In genomic region chr14:55617822-55618221, GRCm38 (mm10) we compare ENCODE assay signal across 7 mouse cellular contexts. TPM values are rescaled to one million over a fixed set of nuclear protein-coding genes. Genes with fewer than 3 reads are reported as not detected.
DNase-seq lines count a peak whose midpoint lies in the region; ATAC-seq and TF ChIP-seq lines count a peak whose summit lies in the region.

TSS of gene Rec8 (plus strand) at chr14:55618037.

- DNase-seq in R1 (ENCODE audit: low read depth, low spot score) = peak; percentile 98
- DNase-seq in cerebellum, adult 11 months = peak; percentile 63
- DNase-seq in kidney, adult 2 months = peak; percentile 69
- peak; percentile 79 for DNase-seq in lung, embryonic 14.5 days
- DNase-seq in layer of hippocampus, adult 18-20 months (ENCODE audit: low spot score in 2 of 2) = no peak

- no peaks in the 10 kb centered on the region for H3K27me3 ChIP-seq in forebrain, embryonic 15.5 days
- no peaks in the 10 kb centered on the region for H3K27me3 ChIP-seq in kidney, adult 2 months (replicated peaks; ENCODE audit: control insufficient read depth, insufficient read depth, low read length)
- H3K27me3 ChIP-seq in lung, embryonic 14.5 days (ENCODE audit: insufficient read depth, low read length) = no peaks in the 10 kb centered on the region
- no peaks in the 10 kb centered on the region for H3K27me3 ChIP-seq in neural tube, embryonic 15.5 days (replicated peaks)

- no peaks in the 10 kb centered on the region for H3K9me3 ChIP-seq in forebrain, embryonic 15.5 days
- no peaks in the 10 kb centered on the region for H3K9me3 ChIP-seq in lung, embryonic 14.5 days (ENCODE audit: low read depth, low read length)
- no peaks in the 10 kb centered on the region for H3K9me3 ChIP-seq in neural tube, embryonic 15.5 days (replicated peaks)

- TF ChIP-seq POLR2A in kidney, adult 2 months (IDR thresholded peaks at IDR 0.05; ENCODE audit: low read depth, low read length) = no peak

- no peak within 1 kb of the TSS for H3K9ac ChIP-seq in forebrain, embryonic 15.5 days (replicated peaks)
- H3K9ac ChIP-seq in lung, embryonic 14.5 days = peak within 1 kb of the TSS; percentile 40
- peak within 1 kb of the TSS; percentile 29; the same call in 1 of the 2 replicates for H3K9ac ChIP-seq in neural tube, embryonic 15.5 days (replicated peaks)

- WGBS in forebrain, embryonic 15.5 days = 25% methylated on average over 21 of the region's 21 CpGs
- WGBS in kidney, adult 2 months = 26% methylated on average over 21 of the region's 21 CpGs
- 16% methylated on average over 21 of the region's 21 CpGs for WGBS in lung, embryonic 14.5 days
- WGBS in neural tube, embryonic 15.5 days = 18% methylated on average over 21 of the region's 21 CpGs

- H3K4me2 ChIP-seq in forebrain, embryonic 15.5 days (replicated peaks) = peak within 1 kb of the TSS; percentile 28
- H3K4me2 ChIP-seq in lung, embryonic 14.5 days = peak within 1 kb of the TSS; percentile 51
- peak within 1 kb of the TSS; percentile 45 for H3K4me2 ChIP-seq in neural tube, embryonic 15.5 days

- H3K36me3 ChIP-seq in forebrain, embryonic 15.5 days = no peaks in the 10 kb centered on the region
- no peaks in the 10 kb centered on the region for H3K36me3 ChIP-seq in kidney, adult 2 months (ENCODE audit: control insufficient read depth, insufficient read depth, low read length)
- no peaks in the 10 kb centered on the region for H3K36me3 ChIP-seq in lung, embryonic 14.5 days (ENCODE audit: insufficient read depth)
- no peaks in the 10 kb centered on the region for H3K36me3 ChIP-seq in neural tube, embryonic 15.5 days

- 0 out of 2 replicates have a peak, but pooled peaks cover 7% of the 10 kb centered on the region for H3K4me1 ChIP-seq in forebrain, embryonic 15.5 days
- H3K4me1 ChIP-seq in kidney, adult 2 months (ENCODE audit: control insufficient read depth, insufficient read depth, low read length) = peaks cover 8% of the 10 kb centered on the region; the same call in 1 of the 2 replicates
- H3K4me1 ChIP-seq in lung, embryonic 14.5 days (ENCODE audit: insufficient read depth) = no peaks in the 10 kb centered on the region
- H3K4me1 ChIP-seq in neural tube, embryonic 15.5 days = no peaks in the 10 kb centered on the region

- H3K4me3 ChIP-seq in forebrain, embryonic 15.5 days = peak within 1 kb of the TSS; percentile 32
- H3K4me3 ChIP-seq in kidney, adult 2 months (ENCODE audit: insufficient read depth, low read depth, low read length) = peak within 1 kb of the TSS; percentile 34; the same call in 1 of the 2 replicates
- peak within 1 kb of the TSS; percentile 29 for H3K4me3 ChIP-seq in lung, embryonic 14.5 days (ENCODE audit: low read depth, low read length)
- peak within 1 kb of the TSS; percentile 37 for H3K4me3 ChIP-seq in neural tube, embryonic 15.5 days (replicated peaks)

- TF ChIP-seq CTCF in kidney, adult 2 months (conservative IDR thresholded peaks at IDR 0.05; ENCODE audit: insufficient read depth, insufficient read length, low read depth, low read length) = no peak; the same call in 1 of the 2 replicates
- TF ChIP-seq CTCF in lung, embryonic 14.5 days (IDR thresholded peaks at IDR 0.05; ENCODE audit: low read depth) = peak; percentile 26

- ATAC-seq in forebrain, embryonic 15.5 days (replicated peaks) = 0 out of 2 replicates have a peak, but pooled peaks have one; percentile 41
- ATAC-seq in lung, embryonic 14.5 days (ENCODE audit: insufficient read depth) = peak; percentile 87
- peak; percentile 86 for ATAC-seq in neural tube, embryonic 15.5 days (ENCODE audit: low FRiP score)

- H3K27ac ChIP-seq in forebrain, embryonic 15.5 days (replicated peaks) = no peak within 1 kb of the TSS; the same call in 1 of the 2 replicates
- peak within 1 kb of the TSS; percentile 19; the same call in 1 of the 2 replicates for H3K27ac ChIP-seq in kidney, adult 2 months (ENCODE audit: insufficient read depth, low read depth, low read length)
- peak within 1 kb of the TSS; percentile 62; the same call in 1 of the 2 replicates for H3K27ac ChIP-seq in lung, embryonic 14.5 days (ENCODE audit: low read depth)
- peak within 1 kb of the TSS; percentile 39 for H3K27ac ChIP-seq in neural tube, embryonic 15.5 days (replicated peaks)

RNA-seq across cellular contexts. Expression of gene Rec8, which starts in this region (rescaled TPM):
- 11.3 and 11.5 TPM in 2 replicates for polyA plus RNA-seq in forebrain, embryonic 15.5 days (2015; fragmentation: Nextera tagmentation; extraction: Ambion mirVana)
- 11.4 and 13.3 TPM in 2 replicates for polyA plus RNA-seq in kidney, adult 2 months (2012; rRNA removed)
- 8.5 and 14.2 TPM in 2 replicates for polyA plus RNA-seq in lung, embryonic 14.5 days (2014; fragmentation: Nextera tagmentation; extraction: Ambion mirVana)
- polyA plus RNA-seq in neural tube, embryonic 15.5 days (2015; fragmentation: Nextera tagmentation; extraction: Ambion mirVana) = 15.1 and 16.6 TPM in 2 replicates
- 1 to 10 TPM; 1.4 to 1.8 TPM for total RNA-seq in layer of hippocampus, adult 18-20 months (2021)

Comparison
In these comparisons a context has a peak if more than half of its experiments do, and no peak if none do; other contexts are left out.
1. DNase-seq: peak in R1 (single experiment), cerebellum, adult 11 months (single experiment), kidney, adult 2 months (single experiment) and lung, embryonic 14.5 days (single experiment); none in layer of hippocampus, adult 18-20 months (0 of 2).
2. Peak in every context shown above with its lines, with median percentiles within 50 percentile points of each other: ATAC-seq, H3K4me2 ChIP-seq and H3K4me3 ChIP-seq.